Mouse (Mus musculus) brain, embryonic 18.5 days (tissue): ENCODE data around the gene Naglu.
A peak's percentile ranks its signal among the peaks of the same experiment; 100 is the strongest.

Source experiments
- DNase-seq: peaks from one replicate; pipeline ENCODE4 v3.0.0-alpha.2; 2012; ENCODE audit warnings: low read depth, low spot score

The Naglu gene

DNA sequence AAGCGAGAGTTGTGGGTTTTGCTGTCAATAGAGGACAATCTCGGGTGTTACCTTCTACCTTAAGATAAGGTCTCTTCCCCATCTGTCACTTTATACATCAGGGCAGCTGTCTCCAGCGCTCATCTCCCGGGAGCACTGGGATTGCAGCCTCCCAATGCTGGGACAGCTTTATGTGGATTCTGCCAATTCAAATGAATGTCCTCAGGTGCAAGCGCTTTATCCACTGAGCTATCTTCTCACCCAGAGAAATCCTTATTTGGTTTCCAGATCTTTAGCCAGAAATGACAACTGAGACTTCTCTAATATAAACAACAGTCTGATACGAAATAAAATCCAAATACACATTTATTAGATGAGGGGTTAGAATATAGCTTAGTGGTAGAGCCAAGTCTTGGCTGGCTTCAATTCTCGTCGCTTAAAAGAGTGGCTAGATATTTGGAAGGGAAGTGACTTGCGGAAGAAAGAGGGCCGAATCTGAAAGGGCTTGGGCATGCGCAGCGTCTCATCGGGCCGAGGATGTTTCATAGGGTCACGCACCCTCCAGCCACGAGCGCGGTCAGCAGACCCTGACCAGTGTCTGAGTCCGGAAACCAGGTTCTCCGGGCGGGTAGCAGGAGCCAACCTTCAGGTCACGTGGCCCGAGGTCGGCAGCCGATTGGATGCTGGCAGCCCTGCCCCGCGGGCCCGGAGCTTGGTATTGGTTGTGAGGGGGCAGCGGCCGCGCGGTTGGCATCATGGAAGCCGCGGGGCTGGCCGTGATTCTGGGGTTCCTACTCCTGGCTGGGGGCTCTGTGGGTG lies at the start of gene Naglu:
Gene Naglu (plus strand): TSS at position 622 of the 798 bp plus-strand sequence.
- DNase-seq = peak; percentile 81

DNA sequence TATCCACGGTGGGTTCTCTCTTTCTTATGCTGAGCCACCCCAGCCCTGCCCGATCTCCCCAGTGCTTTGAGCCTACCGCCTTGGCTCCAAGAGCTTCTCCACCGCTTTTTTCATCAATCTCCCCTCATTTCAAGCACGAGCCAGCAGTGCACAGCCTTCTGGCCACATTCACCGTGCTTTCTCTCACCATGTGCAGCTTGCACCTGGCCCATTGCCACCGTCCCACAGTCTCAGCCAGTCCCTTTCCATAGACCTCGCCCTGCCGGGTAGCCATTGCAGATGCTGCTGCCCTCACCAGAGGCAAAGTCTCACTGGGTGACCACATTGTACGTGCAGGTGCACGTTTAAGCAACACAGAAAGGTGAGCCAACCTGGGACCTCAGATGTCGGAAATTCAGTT lies 46.4 kb upstream of the Naglu start:
- DNase-seq = peak; percentile 6

DNA sequence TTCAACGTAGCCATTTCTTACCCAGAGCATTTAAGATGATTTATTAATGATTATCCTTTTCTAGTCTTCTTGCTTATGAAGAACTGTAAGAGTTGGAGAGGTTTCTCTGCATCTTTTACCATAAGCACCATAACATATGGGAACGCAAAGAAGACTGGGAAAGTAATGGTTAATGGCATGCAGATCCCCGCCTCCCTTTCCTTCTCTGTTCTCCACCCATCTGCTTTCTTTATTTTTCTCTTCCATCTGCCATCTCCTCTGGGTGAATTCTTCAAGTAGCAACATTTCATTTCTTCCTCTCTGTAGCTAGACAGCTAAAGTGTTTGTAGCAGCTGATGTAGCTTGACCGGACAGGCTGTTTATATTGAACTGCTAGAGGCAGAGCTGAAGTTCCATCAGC lies 45.8 kb upstream of the Naglu start:
- DNase-seq = peak; percentile 10

DNA sequence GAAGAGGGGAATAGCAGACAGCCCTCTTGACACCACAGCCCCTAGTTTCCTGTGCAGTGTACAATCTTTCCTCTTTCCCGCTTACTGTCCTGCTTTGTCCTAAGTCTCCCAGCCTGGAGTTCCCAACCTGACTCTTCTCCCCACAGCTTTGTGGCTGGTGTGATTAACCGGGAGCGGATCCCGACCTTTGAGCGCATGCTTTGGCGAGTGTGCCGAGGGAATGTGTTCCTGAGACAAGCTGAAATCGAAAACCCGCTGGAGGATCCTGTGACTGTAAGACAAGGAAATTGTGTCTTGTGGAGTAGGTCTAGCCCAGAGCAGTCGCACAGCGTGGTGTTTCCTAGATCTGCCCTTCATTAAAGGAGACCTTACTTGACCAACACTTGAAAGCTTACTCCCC lies 42.7 kb upstream of the Naglu start:
- DNase-seq = no peak

DNA sequence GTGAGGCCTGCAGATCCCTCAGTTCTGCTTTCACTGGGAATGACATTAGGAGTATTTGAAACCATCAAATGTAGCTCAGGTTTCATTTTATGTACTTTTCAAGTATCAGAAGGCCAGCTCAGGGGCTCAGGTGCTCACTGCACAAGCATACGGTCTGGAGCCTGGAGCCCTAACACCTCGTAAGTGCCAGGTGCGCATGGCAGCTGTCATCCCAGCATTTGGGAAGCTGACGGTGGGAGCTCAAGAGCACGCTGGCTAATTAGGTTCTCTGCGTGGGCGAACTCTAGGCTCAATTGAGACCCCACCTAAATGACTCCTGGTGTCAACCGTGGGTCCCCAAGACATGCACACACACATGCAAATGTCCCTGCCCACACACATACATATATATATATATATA lies 40.5 kb upstream of the Naglu start:
- no peak for DNase-seq

DNA sequence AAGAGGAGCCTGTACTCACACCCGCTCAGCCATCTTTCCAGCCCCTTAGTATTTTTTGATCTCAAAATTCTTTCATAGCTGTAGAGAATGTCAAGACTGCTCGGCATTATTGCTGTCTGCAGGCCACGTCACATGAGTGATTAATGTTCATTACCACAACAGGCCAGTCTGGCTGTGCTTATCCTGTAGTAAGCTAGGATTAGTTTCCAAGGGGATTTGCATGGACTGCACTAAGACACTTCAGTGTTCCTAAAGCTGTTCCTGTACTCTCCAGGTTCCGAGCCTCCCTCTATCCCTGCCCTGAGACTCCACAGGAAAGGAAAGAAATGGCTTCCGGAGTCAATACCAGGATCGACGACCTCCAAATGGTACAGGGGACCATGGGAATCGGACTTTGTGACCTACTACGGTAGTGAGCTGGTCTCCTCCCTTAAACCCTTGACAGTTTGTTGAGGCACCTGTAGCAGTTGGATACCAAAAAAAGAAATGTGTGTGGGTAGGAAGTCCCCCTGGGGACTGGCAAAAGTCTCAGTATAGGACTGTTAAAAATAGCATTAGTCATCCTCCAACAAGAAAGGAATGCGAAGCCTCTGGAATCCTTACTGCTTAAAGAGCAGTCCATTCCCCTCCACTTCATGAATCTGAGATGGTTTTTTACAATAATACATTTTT lies 39.5 kb upstream of the Naglu start:
- no peak for DNase-seq

DNA sequence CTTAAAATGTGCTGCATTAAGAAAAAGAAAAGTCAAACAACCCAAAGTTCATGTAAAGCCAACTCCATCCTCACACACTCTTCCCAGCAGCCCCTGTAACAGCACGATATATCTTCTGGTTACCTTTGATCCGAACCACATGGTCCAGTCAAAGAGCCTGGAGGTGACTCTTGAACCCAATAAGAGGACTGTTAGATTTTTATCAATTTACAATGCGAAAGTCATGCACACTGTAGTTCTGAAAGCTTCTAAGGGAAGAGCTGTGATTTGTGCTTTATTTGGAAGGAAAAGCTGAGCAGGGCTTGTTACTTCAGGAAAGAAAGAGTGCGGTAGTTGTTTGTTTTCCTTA lies 39.0 kb upstream of the Naglu start:
- no peak for DNase-seq

DNA sequence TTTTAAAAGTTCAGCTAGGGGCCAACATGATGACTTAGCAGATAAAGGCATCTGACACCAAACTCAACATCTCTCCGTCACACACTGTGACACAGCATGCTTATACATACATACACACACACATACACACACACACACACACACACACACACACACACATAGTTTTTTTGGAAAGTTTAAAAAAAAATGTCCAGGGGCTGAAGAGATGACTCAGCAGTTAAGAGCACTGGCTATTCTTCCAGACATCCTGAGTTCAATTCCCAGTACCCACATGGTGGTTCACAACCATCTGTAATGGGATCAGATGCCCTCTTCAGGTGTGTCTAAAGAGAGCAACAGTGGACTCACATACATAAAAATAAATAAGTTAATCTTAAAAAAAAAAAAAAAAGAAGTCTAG lies 38.3 kb upstream of the Naglu start:
- no peak for DNase-seq

DNA sequence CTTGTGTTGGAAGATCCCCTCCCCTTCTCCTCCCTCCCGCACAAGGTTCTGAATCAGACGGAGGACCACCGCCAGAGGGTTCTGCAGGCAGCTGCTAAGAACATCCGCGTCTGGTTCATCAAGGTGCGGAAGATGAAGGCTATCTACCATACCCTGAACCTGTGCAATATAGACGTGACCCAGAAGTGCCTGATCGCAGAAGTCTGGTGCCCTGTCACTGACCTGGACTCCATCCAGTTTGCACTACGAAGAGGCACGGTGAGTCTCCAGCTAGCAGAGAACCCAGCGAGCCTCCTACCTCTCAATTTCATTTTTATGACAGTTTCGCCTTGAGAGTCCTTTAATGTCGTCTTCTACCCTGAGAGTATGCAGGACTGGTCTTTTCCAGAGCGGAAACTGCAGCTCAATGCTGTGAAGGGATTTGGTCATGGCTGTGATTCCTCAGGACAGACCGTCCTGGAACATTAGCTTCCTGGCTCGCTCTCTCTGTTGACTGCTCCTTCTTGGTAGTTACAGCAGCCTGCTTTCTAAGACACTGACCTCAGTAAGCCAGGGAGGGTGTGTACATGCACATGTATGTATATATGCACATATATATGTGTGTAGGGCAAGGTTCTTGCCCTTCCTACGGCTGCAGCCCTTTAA lies 35.8 kb upstream of the Naglu start:
- DNase-seq = no peak

DNA sequence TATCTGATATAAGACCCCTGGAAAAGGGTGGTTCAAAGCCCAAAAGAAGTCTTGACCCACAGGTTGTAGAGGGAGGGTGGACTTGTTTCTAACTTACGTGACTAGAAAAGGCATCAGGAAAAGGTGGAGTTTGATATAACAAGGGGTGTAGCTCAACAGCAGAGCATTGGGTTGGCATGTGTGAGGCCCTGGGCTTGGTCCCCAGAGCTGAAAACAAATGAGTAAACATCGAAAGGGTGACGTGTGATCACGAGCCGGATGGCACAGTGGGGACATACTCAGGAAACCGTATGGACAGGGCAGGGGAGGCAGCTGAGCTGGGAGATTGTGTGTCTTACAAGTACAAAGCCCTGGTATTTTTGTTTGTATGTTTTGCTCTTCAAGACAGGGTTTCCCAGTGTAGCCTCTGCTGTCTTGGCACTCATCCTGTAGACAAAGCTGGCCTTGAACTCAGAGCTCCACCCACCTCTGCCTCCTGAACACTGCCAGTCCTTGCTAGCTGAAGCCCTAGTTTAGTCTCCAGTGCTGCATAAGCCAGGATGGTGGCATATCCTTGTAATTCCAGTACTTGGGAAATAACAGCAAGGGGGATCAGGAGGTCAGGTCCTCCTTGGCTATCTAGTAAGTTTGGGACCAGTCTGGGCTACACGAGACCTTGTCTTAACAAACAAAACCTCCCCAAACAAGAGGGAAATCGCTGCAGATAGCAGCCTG lies 35.0 kb upstream of the Naglu start:
- DNase-seq = no peak

DNA sequence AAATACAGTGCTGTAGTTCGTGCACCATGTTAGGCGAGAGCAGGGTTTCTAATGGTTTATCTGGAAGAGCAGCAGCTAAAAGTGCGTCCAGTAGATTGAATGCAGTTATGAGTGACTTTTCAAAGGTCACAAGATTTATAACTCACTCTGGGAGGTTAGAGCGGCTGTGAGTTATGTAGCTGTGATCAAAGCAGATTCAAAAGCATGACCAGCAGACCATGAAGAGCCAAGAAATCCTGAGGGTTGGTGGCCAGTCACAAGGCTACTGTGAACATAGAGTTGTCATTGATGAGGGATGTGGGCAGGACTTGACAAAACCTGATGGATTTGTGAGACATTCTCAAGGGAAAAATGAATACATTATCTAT lies 34.5 kb upstream of the Naglu start:
- no peak for DNase-seq

DNA sequence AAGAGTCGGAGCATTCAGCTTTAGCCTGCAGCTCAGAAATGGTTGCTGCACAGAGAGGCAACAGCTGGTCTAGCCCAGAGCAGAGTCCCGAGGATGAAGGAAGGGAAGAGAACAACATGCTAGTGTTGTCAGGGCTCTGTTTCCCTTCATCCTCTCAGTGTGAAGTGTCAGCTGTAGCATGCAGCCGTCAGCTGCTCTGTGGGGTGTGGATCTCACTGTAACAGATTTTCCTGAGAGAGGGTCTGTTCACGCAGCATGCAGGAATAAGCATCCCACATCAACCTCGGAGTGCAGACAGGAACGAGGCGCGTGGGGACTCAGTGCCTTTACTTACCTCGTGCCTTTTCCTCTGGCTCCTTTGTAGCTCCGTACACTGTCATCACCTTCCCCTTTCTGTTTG lies 32.0 kb upstream of the Naglu start:
- no peak for DNase-seq

DNA sequence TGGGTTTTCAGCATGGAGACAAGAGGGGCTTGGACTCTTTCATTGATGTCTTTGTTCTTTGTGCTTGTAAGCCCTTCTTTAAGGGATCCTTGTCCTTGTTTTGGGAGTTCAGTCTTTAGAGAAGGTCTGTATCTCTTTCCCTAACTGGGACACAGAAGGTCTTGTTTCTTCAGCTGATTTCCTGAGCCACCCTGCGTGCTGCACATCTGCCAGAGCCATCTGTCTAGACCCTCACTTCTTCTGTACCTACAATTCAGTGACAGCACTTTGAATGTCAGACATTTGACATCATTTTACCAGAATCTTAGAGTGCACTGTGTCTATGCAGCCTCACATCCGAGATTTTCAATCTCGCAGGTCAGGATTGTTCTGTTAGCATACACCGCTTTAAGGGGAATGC lies 24.0 kb upstream of the Naglu start:
- no peak for DNase-seq

DNA sequence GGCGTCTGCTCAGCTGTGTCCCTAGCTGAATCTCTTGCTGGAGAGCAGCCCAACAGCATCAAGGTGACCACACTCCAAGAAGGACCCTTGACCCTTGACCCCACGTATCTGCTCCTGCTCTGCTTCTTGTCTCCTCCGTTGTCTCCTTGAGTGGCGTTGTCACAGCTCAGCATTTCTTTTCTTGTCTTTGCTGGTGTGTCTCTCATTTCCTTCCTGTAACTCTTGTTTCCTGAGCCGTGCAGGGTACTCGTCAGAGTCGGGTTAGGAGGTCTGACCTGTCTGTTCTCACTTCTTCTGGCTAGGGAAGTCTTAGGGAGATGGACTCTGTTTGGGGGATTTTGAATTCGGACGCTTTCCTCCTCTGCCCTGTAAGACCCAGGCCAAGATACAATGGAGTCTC lies 23.4 kb upstream of the Naglu start:
- DNase-seq = no peak

DNA sequence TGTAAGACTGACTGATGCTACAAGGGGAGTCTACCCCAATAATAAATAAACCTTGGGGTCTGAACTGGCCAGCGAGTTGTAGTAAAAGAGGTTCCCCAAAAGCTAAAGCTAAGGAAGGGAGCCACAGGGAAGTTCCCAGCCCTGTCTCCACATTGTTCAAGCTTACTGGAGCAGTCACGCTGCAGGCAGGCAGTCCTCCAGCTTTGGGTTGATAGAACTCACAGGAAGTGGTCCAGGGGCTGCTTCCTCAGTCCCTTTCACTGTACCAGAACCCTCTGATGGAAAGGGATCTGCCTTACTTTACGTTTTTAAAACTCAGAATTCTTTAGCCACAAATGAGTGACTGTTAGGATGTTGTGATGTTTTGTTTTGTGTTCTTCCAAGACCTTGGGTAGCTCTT lies 22.3 kb upstream of the Naglu start:
- no peak for DNase-seq

DNA sequence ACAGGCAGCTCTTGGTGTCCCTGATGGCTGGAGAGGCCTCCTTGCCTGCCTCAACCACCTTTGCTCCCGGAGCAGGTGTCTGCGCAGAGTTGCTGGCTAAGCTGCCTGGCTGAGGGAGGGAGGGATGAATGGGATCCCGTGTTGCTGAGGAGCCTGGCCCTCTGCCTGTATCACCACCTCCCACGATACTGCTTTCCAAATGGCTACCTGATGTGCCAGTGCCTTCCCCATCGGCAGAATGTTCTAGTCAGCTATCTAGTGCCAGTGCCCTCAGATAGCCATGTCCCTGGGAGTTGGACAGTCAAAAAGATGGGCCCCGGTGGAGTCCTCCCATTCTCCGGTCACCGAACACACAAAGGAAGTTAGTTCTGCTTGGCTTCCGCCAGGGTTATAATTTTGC lies 19.5 kb upstream of the Naglu start:
- no peak for DNase-seq

DNA sequence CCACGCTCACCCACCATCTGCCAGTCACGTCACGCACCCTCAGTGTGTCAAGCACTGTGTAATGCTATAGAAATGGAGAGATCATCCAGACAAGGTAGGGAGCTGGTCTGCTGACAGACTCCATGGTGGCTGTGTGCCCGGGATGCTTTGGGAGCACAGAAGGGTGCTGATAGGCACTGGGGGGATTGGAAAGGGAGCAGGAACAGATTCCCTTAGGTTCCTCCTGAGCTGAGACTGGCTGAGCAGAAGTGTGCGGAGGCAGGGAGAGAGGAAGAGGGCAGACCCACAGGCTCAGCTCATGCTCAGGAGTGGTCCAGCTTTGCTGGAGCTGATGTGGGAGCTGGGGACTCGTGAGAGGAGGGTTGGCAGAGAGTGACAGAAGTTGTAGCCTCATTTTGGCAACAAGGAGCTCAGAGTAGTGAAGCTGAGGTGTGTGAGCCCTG lies 18.7 kb upstream of the Naglu start:
- no peak for DNase-seq

DNA sequence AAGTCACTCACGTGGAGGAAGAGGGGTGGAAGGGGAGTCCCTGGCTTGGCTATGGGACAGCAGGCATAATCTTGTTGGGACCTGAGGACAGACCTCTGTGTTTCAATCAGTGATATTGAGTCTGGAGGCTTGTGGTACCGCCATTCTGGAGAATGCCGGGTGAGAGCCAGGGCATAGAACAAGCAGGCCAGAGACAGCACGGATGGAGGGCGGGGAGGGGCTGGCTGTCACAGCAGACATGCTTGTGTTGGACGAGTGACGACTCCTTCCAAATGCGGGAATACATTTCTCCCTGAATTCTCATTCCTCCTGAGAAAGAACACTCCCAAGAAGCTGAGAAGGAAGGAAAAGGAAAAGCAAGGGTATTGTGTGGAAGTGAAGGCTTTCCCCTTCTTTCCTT lies 18.2 kb upstream of the Naglu start:
- DNase-seq = no peak

DNA sequence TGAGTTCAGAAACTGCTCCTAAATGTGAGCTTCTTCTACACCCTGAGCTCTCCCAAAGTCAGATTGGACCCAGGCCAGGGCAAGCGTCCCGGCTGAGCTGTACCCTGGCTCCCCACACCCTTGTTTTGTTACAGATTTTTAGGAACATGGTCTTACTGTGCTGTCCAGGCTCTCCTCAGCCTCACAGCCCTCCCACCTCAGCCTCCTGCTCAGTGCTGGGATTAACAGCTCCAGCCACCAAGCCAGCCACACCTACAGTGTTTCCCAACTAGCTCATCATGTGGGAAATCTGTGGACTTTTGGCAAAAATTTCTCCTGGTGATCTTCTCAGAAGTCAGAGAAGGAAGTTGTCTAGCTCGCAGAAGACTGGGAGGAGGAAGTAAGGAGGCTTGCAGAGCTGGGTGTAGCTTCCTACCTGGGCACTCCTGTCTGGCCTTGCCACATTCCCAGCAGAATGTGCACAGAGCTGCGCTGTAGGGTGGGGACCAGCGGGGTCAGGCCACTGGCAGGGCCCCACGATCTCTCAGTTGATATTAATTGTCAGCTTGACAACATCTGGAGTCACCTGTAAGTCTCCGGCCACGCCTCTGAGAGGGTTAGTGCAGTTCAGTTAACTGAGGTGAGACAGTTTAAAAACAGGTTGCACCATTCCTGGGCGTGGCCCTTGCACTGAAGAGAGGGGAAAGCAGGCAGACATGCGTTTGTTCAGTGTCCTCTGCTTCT lies 16.9 kb upstream of the Naglu start:
- DNase-seq = no peak

DNA sequence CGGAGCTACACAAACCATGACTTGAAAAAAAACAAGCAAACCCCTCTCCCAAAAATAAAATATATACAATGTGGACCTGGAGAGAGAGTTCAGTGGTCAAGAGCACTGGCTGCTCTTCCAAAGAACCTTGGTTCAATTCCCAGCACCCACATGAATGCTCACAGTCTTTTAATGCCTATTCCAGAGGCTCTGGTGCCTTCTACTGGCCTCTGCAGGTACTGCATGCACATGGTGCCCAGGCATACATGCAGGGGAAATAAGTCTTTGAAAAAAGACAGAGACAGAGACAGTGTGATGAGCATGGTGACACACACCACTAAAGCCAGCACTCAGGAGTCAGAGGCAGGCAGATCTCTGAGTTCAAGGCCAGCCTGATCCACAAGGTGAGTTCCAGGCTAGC lies 15.8 kb upstream of the Naglu start:
- DNase-seq = no peak

DNA sequence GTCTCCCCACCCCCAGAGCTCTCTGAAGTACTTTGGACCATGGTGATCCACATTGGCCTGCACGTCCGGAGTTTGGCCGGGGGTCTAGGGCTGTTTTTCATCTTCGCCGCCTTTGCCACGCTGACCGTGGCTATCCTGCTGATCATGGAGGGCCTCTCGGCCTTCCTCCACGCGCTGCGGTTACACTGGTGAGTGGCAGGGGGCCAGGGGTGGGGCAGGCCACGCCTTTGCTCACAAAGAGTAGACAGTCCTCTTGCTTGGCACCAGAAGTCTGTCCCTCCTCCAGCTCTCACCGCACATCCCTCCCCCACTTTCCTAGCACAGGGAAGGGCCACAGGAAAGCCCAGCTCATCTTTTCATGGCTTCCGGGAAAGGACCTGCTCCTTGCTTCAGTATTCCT lies 14.4 kb upstream of the Naglu start:
- no peak for DNase-seq

DNA sequence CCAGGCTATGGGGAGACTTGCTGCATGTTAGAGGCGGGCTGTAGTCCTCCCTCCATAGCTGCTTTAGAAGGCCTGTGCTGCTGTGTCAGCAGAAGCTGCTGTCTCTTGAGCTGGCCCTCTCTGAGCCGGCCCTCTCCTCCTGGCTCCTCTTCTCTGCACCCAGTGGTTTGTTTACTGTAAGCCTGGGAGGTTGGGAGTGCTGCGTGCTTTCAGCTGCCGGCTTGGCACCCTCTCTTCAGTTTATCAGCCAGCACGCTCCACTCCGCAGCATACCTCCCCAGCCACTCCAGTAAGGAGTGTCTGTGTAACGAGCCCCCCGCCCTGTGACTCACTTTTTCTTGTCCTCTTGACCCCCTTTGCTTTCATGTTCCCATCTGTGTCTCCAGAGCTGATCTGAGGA lies 12.9 kb upstream of the Naglu start:
- no peak for DNase-seq
